Mouse (Mus musculus): ENCODE data around the gene Tor1b. TPM values are rescaled to one million over a fixed set of nuclear protein-coding genes. Genes with fewer than 3 reads are reported as not detected.
"Not testable (repeated sequence)": the region's sequence is repeated elsewhere in the genome, so short reads cannot be mapped to it uniquely, and the experiment has no call there.

Gene Tor1b
- polyA plus RNA-seq, 1 experiment from 2014 or later, result 31.9 TPM

- Histone ChIP-seq H3K4me1 (peaks cover 15% of the 10 kb centered on the region), H3K9me3 (no peaks in the 10 kb centered on the region), H3K9ac (no peak overlapping the region), H3K4me2 (replicated peaks) (no peak overlapping the region), H3K36me3 (no peaks in the 10 kb centered on the region), H3K4me3 (no peak overlapping the region), H3K27ac (0 out of 2 replicates have a peak overlapping the region, but pooled peaks have one; percentile 57), H3K27me3 (no peaks in the 10 kb centered on the region)
- WGBS, result 32% methylated on average over 8 of the region's 8 CpGs
- ATAC-seq (ENCODE audit: insufficient number of reproducible peaks, insufficient read depth, low FRiP score, low TSS enrichment), result no peak
Observed at GRCm38 (mm10) chr2:30918780-30919329, 33.9 kb upstream of the Tor1b start.

GRCm38 (mm10) chr2:30920216-30920615 is 32.5 kb upstream of the Tor1b start:
- Histone ChIP-seq H3K36me3 (no peaks in the 10 kb centered on the region), H3K9me3 (no peaks in the 10 kb centered on the region), H3K27ac (no peak overlapping the region), H3K4me1 (peaks cover 14% of the 10 kb centered on the region), H3K9ac (no peak overlapping the region), H3K4me3 (no peak overlapping the region), H3K27me3 (no peaks in the 10 kb centered on the region), H3K4me2 (replicated peaks) (no peak overlapping the region)
- ATAC-seq (ENCODE audit: insufficient number of reproducible peaks, insufficient read depth, low FRiP score, low TSS enrichment), result no peak
- WGBS, result 74% methylated on average over 7 of the region's 7 CpGs

GRCm38 (mm10) chr2:30923099-30923498 is 29.7 kb upstream of the Tor1b start:
- Histone ChIP-seq H3K27ac (no peak overlapping the region), H3K4me3 (no peak overlapping the region), H3K36me3 (no peaks in the 10 kb centered on the region), H3K27me3 (no peaks in the 10 kb centered on the region), H3K4me1 (peaks cover 20% of the 10 kb centered on the region), H3K4me2 (replicated peaks) (no peak overlapping the region), H3K9ac (no peak overlapping the region), H3K9me3 (no peaks in the 10 kb centered on the region)
- ATAC-seq (ENCODE audit: insufficient number of reproducible peaks, insufficient read depth, low FRiP score, low TSS enrichment), result no peak
- WGBS, result 57% methylated on average over 3 of the region's 3 CpGs

GRCm38 (mm10) chr2:30925181-30925580 is 27.6 kb upstream of the Tor1b start:
- Histone ChIP-seq H3K4me2 (replicated peaks) (no peak overlapping the region), H3K9me3 (no peaks in the 10 kb centered on the region), H3K27ac (no peak overlapping the region), H3K4me3 (no peak overlapping the region), H3K27me3 (no peaks in the 10 kb centered on the region), H3K36me3 (no peaks in the 10 kb centered on the region), H3K9ac (no peak overlapping the region), H3K4me1 (peaks cover 20% of the 10 kb centered on the region)
- ATAC-seq (ENCODE audit: insufficient number of reproducible peaks, insufficient read depth, low FRiP score, low TSS enrichment), result no peak
- WGBS, result 78% methylated on average over 4 of the region's 4 CpGs

- H3K9ac ChIP-seq, result no peak overlapping the region
- H3K9me3 ChIP-seq, result no peaks in the 10 kb centered on the region
- H3K36me3 ChIP-seq, result no peaks in the 10 kb centered on the region
- WGBS, result 72% methylated on average over 4 of the region's 4 CpGs
- no peak overlapping the region for H3K4me3 ChIP-seq
- no peaks in the 10 kb centered on the region for H3K27me3 ChIP-seq
- H3K4me2 ChIP-seq (replicated peaks), result no peak overlapping the region
- ATAC-seq (ENCODE audit: insufficient number of reproducible peaks, insufficient read depth, low FRiP score, low TSS enrichment), result no peak
- H3K4me1 ChIP-seq, result peaks cover 20% of the 10 kb centered on the region
- no peak overlapping the region for H3K27ac ChIP-seq
Observed at GRCm38 (mm10) chr2:30926381-30926780, 26.4 kb upstream of the Tor1b start.

GRCm38 (mm10) chr2:30927151-30927781 is 25.5 kb upstream of the Tor1b start:
- peaks cover 20% of the 10 kb centered on the region for H3K4me1 ChIP-seq
- no peak overlapping the region for H3K27ac ChIP-seq
- no peaks in the 10 kb centered on the region for H3K9me3 ChIP-seq
- no peak overlapping the region for H3K9ac ChIP-seq
- no peaks in the 10 kb centered on the region for H3K27me3 ChIP-seq
- no peak overlapping the region for H3K4me3 ChIP-seq
- no peaks in the 10 kb centered on the region for H3K36me3 ChIP-seq
- ATAC-seq (ENCODE audit: insufficient number of reproducible peaks, insufficient read depth, low FRiP score, low TSS enrichment), result no peak
- WGBS, result 47% methylated on average over 9 of the region's 9 CpGs
- H3K4me2 ChIP-seq (replicated peaks), result no peak overlapping the region

GRCm38 (mm10) chr2:30927844-30928628 is 24.7 kb upstream of the Tor1b start:
- no peak overlapping the region for H3K27ac ChIP-seq

GRCm38 (mm10) chr2:30928893-30929482 is 23.8 kb upstream of the Tor1b start:
- ATAC-seq (ENCODE audit: insufficient number of reproducible peaks, insufficient read depth, low FRiP score, low TSS enrichment), result peak; percentile 37; the same call in 1 of the 2 replicates
- H3K4me2 ChIP-seq (replicated peaks), result peak overlapping the region; percentile 55
- peak overlapping the region; percentile 47; the same call in 1 of the 2 replicates for H3K27ac ChIP-seq
- H3K9ac ChIP-seq, result no peak overlapping the region
- peaks cover 20% of the 10 kb centered on the region for H3K4me1 ChIP-seq
- 28% methylated on average over 12 of the region's 12 CpGs for WGBS
- H3K36me3 ChIP-seq, result no peaks in the 10 kb centered on the region
- H3K4me3 ChIP-seq, result no peak overlapping the region
- no peaks in the 10 kb centered on the region for H3K9me3 ChIP-seq
- no peaks in the 10 kb centered on the region for H3K27me3 ChIP-seq

More at GRCm38 (mm10) chr2:30927844-30928628, 24.7 kb upstream of the Tor1b start:
- Histone ChIP-seq H3K9ac (no peak overlapping the region), H3K4me1 (peaks cover 20% of the 10 kb centered on the region), H3K9me3 (no peaks in the 10 kb centered on the region), H3K27me3 (no peaks in the 10 kb centered on the region), H3K4me2 (replicated peaks) (no peak overlapping the region), H3K36me3 (no peaks in the 10 kb centered on the region), H3K4me3 (no peak overlapping the region)
- WGBS, result 24% methylated on average over 13 of the region's 14 CpGs
- ATAC-seq (ENCODE audit: insufficient number of reproducible peaks, insufficient read depth, low FRiP score, low TSS enrichment), result 0 out of 2 replicates have a peak, but pooled peaks have one; percentile 18

GRCm38 (mm10) chr2:30929483-30930045 is 23.2 kb upstream of the Tor1b start, which contains the start of gene Ptges:
TSS of gene Ptges (minus strand) at chr2:30929863.
- peak within 1 kb of the TSS; percentile 55 for H3K4me2 ChIP-seq (replicated peaks)
- 2% methylated on average over 23 of the region's 23 CpGs for WGBS
- H3K4me1 ChIP-seq, result peaks cover 20% of the 10 kb centered on the region
- peak within 1 kb of the TSS; percentile 47; the same call in 1 of the 2 replicates for H3K27ac ChIP-seq
- peak within 1 kb of the TSS; percentile 19 for H3K4me3 ChIP-seq
- no peaks in the 10 kb centered on the region for H3K9me3 ChIP-seq
- no peaks in the 10 kb centered on the region for H3K27me3 ChIP-seq
- H3K36me3 ChIP-seq, result no peaks in the 10 kb centered on the region
- 0 out of 2 replicates have a peak, but pooled peaks have one; percentile 23 for ATAC-seq (ENCODE audit: insufficient number of reproducible peaks, insufficient read depth, low FRiP score, low TSS enrichment)
- peak within 1 kb of the TSS; percentile 46 for H3K9ac ChIP-seq

GRCm38 (mm10) chr2:30930846-30931245 is 21.9 kb upstream of the Tor1b start:
- H3K27me3 ChIP-seq; H3K4me2 ChIP-seq (replicated peaks); H3K9me3 ChIP-seq; H3K9ac ChIP-seq; H3K4me3 ChIP-seq; ATAC-seq (ENCODE audit: insufficient number of reproducible peaks, insufficient read depth, low FRiP score, low TSS enrichment); H3K27ac ChIP-seq; H3K36me3 ChIP-seq: not testable (repeated sequence)
- 83% methylated on average over 2 of the region's 2 CpGs for WGBS
- peaks cover 20% of the 10 kb centered on the region for H3K4me1 ChIP-seq

- H3K4me3 ChIP-seq, result no peak overlapping the region
- H3K4me2 ChIP-seq (replicated peaks), result no peak overlapping the region
- no peak overlapping the region for H3K9ac ChIP-seq
- H3K27me3 ChIP-seq, result no peaks in the 10 kb centered on the region
- peaks cover 20% of the 10 kb centered on the region for H3K4me1 ChIP-seq
- no peak for ATAC-seq (ENCODE audit: insufficient number of reproducible peaks, insufficient read depth, low FRiP score, low TSS enrichment)
- 75% methylated on average over 3 of the region's 3 CpGs for WGBS
- no peak overlapping the region for H3K27ac ChIP-seq
- H3K9me3 ChIP-seq, result no peaks in the 10 kb centered on the region
- no peaks in the 10 kb centered on the region for H3K36me3 ChIP-seq
Observed at GRCm38 (mm10) chr2:30931922-30932321, 20.8 kb upstream of the Tor1b start.

All from embryonic facial prominence, embryonic 12.5 days (tissue).